Mouse (Mus musculus) kidney, postnatal 4 days (tissue): ENCODE results near the gene Rnf10.

Experiments used
- DNase-seq, 2 experiments: peaks; one replicate each; pipeline ENCODE4 v3.0.0; 2021; ENCODE audit warnings: mixed read lengths in 2 of 2

Gene Rnf10

DNA sequence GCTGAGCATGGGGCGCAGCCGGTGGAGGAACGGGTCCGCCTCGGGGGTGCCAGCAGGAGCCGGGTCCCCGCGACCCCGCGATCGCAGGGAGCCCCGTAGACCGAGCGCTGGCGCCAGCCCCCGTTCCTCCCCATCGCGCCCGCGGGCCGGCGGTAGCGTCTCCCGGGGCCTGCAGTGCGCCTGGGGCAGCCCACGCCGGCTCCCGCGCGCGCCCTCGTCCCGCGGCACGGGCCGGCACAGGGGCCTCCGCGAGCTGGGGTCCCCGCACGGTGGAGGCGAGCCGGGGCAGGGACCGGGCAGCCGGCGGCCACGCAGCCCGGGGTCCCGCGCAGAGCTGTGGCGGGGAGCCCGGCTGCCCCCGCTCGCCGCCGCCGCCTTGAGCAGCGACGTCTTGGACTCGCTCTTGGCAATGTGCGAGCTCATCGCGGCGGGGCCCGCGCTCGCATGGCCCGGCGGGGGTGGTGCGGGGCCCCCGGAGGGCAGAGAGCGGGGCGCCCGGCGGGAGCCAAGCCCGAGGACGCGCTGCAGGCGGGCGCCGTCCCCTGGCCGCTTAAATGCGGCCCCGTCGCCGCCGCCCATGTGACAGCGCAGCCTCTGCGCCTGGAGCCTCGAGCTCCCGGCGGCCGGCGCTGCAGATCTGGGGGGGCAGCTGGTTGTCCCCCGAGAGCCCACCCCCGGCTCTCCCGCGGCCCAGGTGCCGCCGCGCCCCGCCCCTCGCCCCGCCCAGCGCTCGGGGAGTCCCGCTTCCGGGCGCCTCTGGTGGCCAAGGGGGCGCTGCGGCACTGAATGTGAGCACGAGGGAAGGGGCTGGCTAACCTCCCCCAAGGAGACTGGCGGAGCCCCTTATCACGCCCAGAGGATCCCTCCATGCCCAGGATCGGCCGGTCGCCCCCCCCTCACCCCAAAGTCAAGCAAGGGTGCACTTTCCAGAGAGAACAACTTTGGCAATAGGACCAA is 78.8 kb downstream of the Rnf10 start, which contains the start of gene Cabp1:
Gene Cabp1 (minus strand): TSS at position 713 of the 957 bp plus-strand sequence.
- DNase-seq = peak; percentile 76 to 79

- DNase-seq = peak; percentile 79 to 86
These were observed 79.5 kb downstream of the Rnf10 start for GRCm38 (mm10) chr5:115193226-115193625.

DNA sequence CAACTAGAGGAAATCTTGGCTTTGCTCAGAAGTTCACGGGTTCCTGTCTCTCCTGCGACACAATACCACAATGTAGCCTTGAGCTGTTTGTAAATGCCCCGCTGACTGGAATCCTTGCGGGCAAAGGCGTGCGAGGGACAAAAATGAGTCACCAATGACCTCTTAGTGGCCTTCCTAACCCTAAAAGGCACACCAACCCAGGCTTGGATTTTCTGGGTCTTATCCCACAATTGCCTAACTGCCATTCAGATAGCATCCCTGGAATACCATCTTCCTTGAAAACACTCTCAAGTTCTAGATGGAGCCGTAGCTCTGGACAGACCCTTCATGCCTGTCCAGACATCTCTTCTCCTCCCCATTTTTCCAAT is 79.9 kb downstream of the Rnf10 start:
- DNase-seq = no peak

- DNase-seq = peak; percentile 38 to 42
These were observed 80.5 kb downstream of the Rnf10 start for GRCm38 (mm10) chr5:115191880-115192827.
